Mouse (Mus musculus) right cerebral cortex, postnatal 25 days (tissue): ENCODE data around the gene Krtap4-6.
A peak's percentile ranks its signal among the peaks of the same experiment; 100 is the strongest.
"Not testable (repeated sequence)": the region's sequence is repeated elsewhere in the genome, so short reads cannot be mapped to it uniquely, and the experiment has no call there.

Experiments used
- DNase-seq: peaks from one replicate; pipeline ENCODE4 v3.0.0; 2022

Gene Krtap4-6

GRCm38 (mm10) chr11:99665860-99666259 is at the start of gene Krtap4-6:
Krtap4-6 (minus strand) TSS chr11:99665960.
- no peak for DNase-seq

DNA sequence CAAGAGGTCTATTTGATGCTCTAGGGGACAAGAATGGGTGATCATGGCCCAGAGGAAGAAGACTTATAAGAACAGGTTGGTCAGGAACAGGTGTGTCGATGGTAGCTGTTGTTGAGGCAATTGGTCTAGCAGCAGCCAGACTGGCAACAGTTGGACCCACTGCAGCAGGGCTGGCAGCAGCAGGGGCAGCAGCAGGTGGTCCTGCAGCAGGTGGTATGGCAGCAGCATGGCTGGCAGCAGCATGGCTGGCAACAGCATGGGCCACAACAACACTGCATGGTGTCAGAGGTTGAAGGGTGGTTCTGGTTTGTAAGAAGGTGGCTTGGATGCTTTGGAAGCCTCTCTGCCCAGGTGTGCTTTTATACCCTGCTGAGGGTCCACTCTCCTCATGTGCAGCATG is 24.7 kb upstream of the Krtap4-6 start, which contains the start of gene Gm14190:
TSS of gene Gm14190 (minus strand) at position 278 of the 400 bp plus-strand sequence.
- DNase-seq = no peak

- not testable (repeated sequence) for DNase-seq
Observed at GRCm38 (mm10) chr11:99685235-99685634, 19.5 kb upstream of the Krtap4-6 start.

DNA sequence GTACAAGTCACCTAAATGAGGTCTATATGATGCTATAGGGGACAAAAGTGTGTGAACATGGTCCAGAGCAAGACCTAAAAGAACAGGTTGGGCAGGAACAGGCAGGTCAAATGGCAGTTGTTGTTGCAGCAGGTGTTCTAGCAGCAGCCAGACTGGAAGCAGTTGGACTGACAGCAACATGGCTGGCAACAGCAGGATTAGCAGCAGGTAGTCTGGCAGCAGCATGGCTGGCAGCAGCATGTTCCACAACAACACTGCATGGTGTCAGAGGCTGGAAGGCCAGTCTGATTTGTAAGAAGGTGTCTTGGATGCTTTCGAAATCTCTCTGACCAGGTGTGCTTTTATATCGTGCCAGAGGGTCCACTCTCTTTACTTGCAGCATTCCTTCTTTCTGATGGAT is 17.7 kb upstream of the Krtap4-6 start:
- DNase-seq = no peak

DNA sequence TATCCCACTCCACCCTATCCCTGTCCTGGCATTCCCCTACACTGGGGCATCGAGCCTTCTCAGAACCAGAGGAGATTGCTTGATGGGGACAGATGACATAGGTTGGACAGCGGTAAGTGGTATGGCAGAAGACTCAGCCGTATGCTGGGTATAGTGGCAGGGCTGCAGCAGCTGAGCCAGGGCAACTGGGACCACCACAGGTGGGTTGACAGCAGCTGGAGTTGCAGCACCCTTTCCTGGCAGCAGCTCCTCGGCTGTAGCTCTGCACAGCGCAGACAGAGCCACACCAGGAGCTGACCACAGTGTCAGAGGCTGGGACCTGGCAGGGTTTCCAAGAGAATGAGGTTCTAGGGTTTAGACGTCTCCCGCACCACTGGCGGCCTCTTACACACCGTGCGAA is 3.0 kb downstream of the Krtap4-6 start:
- DNase-seq = no peak

DNA sequence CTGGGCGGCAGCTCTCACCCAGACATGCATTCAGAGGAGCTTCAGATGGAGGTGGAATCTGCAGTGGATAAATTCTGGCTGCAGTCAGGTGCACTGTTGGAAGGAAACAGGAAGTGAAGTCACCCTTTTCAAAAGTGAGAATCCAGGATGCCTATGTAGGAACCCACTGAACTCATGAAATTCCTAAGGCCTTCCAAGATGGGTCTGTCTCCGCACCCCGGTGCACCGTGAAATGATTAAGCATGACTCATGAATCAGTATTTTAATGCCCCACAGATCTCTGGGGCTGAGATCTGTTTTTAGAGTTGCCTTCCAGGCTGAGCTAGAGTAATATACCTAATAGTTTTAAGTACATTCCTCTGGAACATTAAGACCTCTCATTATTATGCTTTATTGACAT is 6.5 kb downstream of the Krtap4-6 start:
- DNase-seq = no peak

- DNase-seq = not testable (repeated sequence)
Observed at GRCm38 (mm10) chr11:99658467-99659010, 7.2 kb downstream of the Krtap4-6 start, which contains the start of gene Gm11563. Gm11563 (minus strand) TSS chr11:99658960.

- DNase-seq = no peak
Observed at GRCm38 (mm10) chr11:99657051-99657450, 8.7 kb downstream of the Krtap4-6 start.

DNA sequence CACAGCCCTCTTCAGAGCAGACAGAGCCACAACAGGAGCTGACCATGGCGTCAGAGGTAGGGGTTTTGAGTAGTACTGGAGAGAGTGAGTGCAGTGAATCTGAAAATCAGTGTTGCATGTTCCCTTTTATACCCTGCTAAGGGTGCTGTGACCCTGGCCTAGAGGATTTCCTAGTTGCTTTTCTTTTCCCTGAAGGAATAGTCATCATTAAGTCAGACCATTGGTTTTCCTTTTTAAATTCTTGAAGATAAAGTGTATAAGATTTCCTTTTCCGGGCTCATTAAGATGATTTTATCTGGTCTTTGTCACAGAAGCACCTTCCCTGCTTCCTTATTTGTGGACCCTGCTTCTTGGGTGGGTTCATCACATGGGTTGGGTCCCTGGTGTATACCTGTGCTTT is 15.6 kb downstream of the Krtap4-6 start, which contains the start of gene Gm11555:
TSS of gene Gm11555 (minus strand) at position 101 of the 400 bp plus-strand sequence.
- no peak for DNase-seq

DNA sequence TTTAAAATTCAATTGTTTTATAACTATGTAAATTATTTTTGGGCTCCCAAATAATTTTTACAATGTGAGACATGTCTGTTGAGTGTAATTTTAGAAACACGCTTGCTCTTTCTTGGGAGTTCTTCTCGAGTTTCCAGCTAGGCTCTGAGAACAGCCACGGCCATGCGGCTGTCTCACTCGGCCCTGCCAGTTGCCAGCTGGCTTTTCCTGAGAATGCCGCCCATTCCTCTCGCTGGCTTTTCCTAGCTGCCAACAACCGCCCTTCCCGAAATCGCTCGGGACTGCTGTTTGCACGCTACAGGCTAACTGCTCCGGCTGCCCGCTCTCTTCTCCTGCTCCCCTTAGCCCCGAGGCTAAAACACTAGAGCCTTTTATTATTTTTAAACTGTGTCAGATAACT is 19.3 kb downstream of the Krtap4-6 start:
- DNase-seq = peak; percentile 22

GRCm38 (mm10) chr11:99644351-99644750 is 21.4 kb downstream of the Krtap4-6 start:
- DNase-seq = no peak

- DNase-seq = not testable (repeated sequence)
Observed at GRCm38 (mm10) chr11:99643635-99644139, 22.1 kb downstream of the Krtap4-6 start, which contains the start of gene Krtap4-7. Krtap4-7 (minus strand) TSS chr11:99644089.

DNA sequence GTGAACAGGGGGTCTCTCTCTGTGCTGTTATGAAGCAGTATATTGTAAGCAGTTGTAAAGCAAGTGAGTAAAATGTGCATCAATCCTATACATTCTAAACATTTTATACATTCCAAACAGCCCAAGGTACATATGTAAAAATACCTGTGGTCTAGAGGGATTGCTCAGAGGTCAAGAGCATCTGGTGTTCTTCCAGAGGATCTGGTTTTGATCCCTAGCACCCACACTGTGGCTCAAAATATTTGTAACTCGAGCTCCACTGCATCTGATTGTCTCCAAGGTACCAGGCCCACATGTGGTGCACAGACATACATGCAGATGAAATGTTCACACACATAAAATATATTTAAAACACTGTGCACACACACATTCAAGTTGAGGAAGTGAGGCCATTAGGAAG is 24.8 kb downstream of the Krtap4-6 start:
- no peak for DNase-seq

- no peak for DNase-seq
Observed at GRCm38 (mm10) chr11:99637086-99637485, 28.7 kb downstream of the Krtap4-6 start.

DNA sequence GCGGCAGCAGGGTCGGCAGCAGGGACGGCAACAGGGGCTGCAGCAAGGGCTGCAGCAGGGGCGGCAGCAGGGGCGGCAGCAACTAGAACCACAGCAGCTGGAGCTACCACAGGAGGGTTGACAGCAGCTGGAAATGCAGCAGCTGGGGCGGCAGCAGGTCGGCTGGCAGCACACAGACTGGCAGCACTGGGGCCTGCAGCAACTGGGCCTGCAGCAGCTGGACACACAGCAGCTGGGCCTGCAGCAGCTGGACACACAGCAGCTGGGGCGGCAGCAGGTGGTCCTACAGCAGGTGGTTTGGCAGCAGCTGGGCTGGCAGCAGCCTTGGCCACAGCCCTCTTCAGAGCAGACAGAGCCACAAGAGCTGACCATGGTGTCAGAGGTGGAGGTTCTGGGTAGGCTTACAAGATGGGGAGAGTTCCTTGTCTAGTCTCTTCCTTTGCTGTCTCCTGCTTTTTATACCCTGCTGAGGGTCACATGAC is 31.1 kb downstream of the Krtap4-6 start, which contains the start of gene Krtap4-2:
TSS of gene Krtap4-2 (minus strand) at position 432 of the 482 bp plus-strand sequence.
- no peak for DNase-seq

DNA sequence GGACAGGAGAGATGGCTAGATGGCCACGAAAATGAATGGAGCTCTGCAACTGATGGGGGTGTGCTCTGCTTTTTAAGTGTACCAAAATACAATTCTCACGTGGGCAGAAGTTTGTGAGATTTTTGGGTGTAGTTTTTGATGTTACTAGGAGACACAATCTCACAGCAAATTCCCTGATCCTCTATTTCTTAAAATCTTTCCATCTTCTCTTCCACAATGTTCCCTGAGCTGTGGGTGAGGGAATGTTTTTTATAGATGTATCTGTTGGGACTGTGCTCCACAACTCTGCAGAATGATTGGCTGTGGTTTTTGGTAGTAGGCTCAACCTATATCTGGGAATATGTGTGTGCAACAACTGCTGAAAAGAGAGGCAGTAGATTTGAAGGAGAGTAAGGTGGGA is 32.5 kb downstream of the Krtap4-6 start:
- no peak for DNase-seq

GRCm38 (mm10) chr11:99630890-99631289 is 34.9 kb downstream of the Krtap4-6 start:
- no peak for DNase-seq

DNA sequence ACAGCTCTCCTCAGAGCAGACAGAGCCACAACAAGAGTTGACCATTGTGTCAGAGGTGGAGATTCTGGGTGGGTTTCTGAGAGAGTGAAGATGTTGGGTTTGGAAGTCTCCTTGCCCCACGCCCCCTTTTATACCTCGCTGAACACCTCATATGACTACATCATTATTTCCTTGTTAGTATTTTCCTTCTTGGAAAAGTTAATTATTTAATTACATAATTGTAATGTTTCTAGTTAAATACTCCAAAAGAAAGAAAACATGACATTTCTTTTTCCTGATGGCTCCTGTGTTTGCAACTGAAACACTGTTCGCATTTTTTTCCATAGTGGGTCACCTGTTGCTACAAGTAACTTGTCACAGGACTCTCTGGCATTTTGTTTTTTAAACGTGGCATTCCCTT is 37.6 kb downstream of the Krtap4-6 start, which contains the start of gene Krtap4-1:
TSS of gene Krtap4-1 (minus strand) at position 101 of the 400 bp plus-strand sequence.
- no peak for DNase-seq

GRCm38 (mm10) chr11:99620335-99620734 is 45.4 kb downstream of the Krtap4-6 start, which contains the start of gene Gm11562:
Gm11562 (minus strand) TSS chr11:99620435.
- DNase-seq = no peak
